Mouse (Mus musculus): Measurements from ENCODE around the gene Tmeff1.

DNA sequence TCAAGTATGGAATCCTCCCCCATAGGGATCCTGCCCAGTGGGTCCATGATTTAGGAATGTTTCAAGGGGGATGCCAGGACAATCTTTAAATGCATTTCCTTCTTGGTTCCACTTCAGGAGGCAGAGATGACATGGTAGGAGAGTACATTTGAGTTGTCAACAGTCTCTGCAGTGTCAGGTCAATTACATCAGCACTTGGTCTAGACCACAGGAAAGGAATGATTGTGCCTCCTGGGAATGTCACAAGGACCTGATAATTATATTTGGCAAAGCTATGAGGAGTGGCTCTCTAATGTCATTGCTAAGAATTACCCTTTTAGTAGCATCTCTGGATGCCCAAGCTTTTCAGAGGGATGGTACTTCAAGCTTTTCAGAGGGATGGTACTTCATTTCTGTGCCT is 20.0 kb upstream of the Tmeff1 start:
- TF ChIP-seq POLR2A (IDR thresholded peaks at IDR 0.05; ENCODE audit: control insufficient read depth, extremely low read depth, insufficient read depth, low read length, poor library complexity) (no peak), CTCF (IDR thresholded peaks at IDR 0.05; ENCODE audit: borderline replicate concordance, control insufficient read depth, extremely low read depth, insufficient read depth, low read length, poor library complexity) (no peak)

All from thymus, adult 2 months (tissue).